Mouse (Mus musculus) hindbrain, embryonic 16.5 days (tissue): ENCODE data around the gene Mei1. TPM values are rescaled to one million over a fixed set of nuclear protein-coding genes. Genes with fewer than 3 reads are reported as not detected.

ENCODE experiments used
- ATAC-seq: fragments of 200-750 bp; cut with Nextera tagmentation; 2 replicates; pipeline ENCODE4 v1.8.0; 2017; ENCODE audit warnings: moderate TSS enrichment, moderate library complexity
- H3K27ac ChIP-seq: fragments of 300-500 bp; sonication (generic); 2 replicates; pipeline ENCODE4 v1.5.1; 2014; ENCODE audit warnings: low read depth, mild to moderate bottlenecking, control low read depth, low read length, moderate library complexity
- H3K27me3 ChIP-seq: fragments of 300-500 bp; sonication (generic); replicated peaks from 2 replicates; pipeline ENCODE4 v1.6.1; 2014; ENCODE audit warnings: low read length; ENCODE audit not compliant: control insufficient read depth, insufficient read depth
- H3K36me3 ChIP-seq: fragments of 300-500 bp; sonication (generic); 2 replicates; pipeline ENCODE4 v1.6.1; 2014; ENCODE audit warnings: mild to moderate bottlenecking, low read length, moderate library complexity, mixed read lengths; ENCODE audit not compliant: control insufficient read depth, insufficient read depth
- H3K4me1 ChIP-seq: fragments of 300-500 bp; sonication (generic); 2 replicates; pipeline ENCODE4 v1.6.1; 2014; ENCODE audit warnings: low read depth, low read length; ENCODE audit not compliant: control insufficient read depth, insufficient read depth
- H3K4me2 ChIP-seq: fragments of 300-500 bp; sonication (generic); 2 replicates; pipeline ENCODE4 v1.6.1; 2014; ENCODE audit warnings: mild to moderate bottlenecking, low read length, control low read depth, moderate library complexity
- H3K4me3 ChIP-seq: fragments of 300-500 bp; sonication (generic); 2 replicates; pipeline ENCODE4 v1.5.1; 2014; ENCODE audit warnings: mild to moderate bottlenecking, low read length, control low read depth, moderate library complexity
- H3K9ac ChIP-seq: fragments of 300-500 bp; sonication (generic); 2 replicates; pipeline ENCODE4 v1.6.1; 2014; ENCODE audit warnings: low read depth, mild to moderate bottlenecking, control low read depth, low read length, moderate library complexity
- H3K9me3 ChIP-seq: fragments of 300-500 bp; sonication (generic); 2 replicates; pipeline ENCODE4 v1.6.1; 2014; ENCODE audit warnings: mild to moderate bottlenecking, low read length, moderate library complexity; ENCODE audit not compliant: control insufficient read depth
- WGBS: fragments of 180-500 bp; shearing (Covaris S2); extraction: QIAGEN DNeasy Blood & Tissue Kit; methylation state at CpG from one replicate; pipeline ENCODE4 v1.1.7; 2014; 5-methylcytosine and 5-hydroxymethylcytosine counted together
- polyA plus RNA-seq: library from polyadenylated mRNA; unstranded; fragments of >200 nt; fragmentation: Nextera tagmentation; extraction: Ambion mirVana; gene quantifications from 2 replicates; pipeline ENCODE4 v1.2.1, GENCODE M21; 2015

Gene Mei1
- polyA plus RNA-seq, 1 experiment from 2014 or later, result 0.06 TPM

DNA sequence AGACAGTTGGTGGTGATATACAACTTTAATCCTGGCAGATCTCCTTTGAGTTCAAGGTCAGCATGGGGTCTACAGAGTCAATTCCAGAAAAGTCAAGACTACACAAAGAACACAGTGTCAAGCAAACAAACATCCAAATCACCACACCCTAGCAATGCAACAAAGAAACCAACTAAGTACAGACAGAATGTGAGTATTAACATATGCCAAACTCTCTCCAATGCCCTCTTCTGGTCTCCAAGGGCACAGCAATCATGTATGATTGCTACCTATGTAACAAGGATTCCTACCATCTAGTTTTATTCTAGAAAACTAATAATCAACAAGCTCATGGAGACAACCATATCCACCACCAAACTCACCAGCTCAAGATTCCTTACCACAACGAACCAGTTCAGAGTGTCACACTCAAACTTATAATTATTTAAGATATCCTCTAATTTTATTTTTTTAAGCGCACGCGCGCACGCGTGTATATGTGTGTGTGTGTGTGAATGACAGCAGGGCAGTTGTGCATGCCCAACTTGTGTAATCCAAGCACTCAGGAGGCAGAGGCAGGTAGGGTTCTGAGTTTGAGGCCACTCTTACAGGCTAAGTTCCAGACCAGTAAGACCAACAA, 25.5 kb upstream of the Mei1 start:
- WGBS, result 97% methylated on average over 7 of the region's 7 CpGs
- no peak overlapping the region for H3K4me2 ChIP-seq
- H3K4me1 ChIP-seq, result peaks cover 13% of the 10 kb centered on the region
- peaks cover 18% of the 10 kb centered on the region for H3K36me3 ChIP-seq
- no peaks in the 10 kb centered on the region for H3K27me3 ChIP-seq
- ATAC-seq, result no peak
- no peaks in the 10 kb centered on the region for H3K9me3 ChIP-seq
- H3K4me3 ChIP-seq, result no peak overlapping the region
- no peak overlapping the region for H3K27ac ChIP-seq
- no peak overlapping the region for H3K9ac ChIP-seq

DNA sequence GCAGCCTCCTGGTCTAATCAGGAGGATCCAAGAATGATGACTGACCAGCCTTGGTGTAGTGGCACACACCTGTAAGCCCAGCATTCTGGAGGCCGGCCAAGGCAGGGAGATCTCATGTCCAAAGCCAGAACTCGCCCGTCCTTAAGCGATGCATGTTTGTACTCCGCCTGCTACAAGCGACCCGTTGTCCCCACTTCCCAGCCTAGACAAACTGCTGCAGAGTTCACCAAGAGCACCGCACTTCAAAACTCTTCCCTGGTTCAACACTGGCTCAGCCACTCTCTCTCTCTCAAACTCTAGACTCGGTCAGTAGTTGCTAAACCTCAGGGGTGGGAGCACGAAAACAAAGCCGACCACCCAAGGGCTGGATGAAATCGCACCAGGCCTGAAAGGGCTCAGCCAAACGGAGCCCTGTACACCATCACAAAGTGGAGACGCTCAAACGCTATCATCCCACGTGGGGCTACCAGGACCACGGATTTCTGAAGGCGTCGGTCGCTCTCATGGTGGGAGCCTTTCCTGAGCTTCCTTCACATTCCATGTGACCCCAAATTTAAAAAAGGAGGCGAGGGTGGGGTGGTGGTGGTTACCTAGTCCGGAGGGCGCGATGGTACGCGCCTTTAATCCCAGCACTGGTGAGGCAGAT, 23.4 kb upstream of the Mei1 start:
- Histone ChIP-seq H3K36me3 (peaks cover 8% of the 10 kb centered on the region), H3K9me3 (no peaks in the 10 kb centered on the region), H3K4me1 (peaks cover 13% of the 10 kb centered on the region), H3K4me2 (peak overlapping the region; percentile 97), H3K27me3 (no peaks in the 10 kb centered on the region), H3K4me3 (peak overlapping the region; percentile 100), H3K9ac (peak overlapping the region; percentile 88), H3K27ac (no peak overlapping the region)
- 6% methylated on average over 26 of the region's 26 CpGs for WGBS
- peak; percentile 31; the same call in 1 of the 2 replicates for ATAC-seq

DNA sequence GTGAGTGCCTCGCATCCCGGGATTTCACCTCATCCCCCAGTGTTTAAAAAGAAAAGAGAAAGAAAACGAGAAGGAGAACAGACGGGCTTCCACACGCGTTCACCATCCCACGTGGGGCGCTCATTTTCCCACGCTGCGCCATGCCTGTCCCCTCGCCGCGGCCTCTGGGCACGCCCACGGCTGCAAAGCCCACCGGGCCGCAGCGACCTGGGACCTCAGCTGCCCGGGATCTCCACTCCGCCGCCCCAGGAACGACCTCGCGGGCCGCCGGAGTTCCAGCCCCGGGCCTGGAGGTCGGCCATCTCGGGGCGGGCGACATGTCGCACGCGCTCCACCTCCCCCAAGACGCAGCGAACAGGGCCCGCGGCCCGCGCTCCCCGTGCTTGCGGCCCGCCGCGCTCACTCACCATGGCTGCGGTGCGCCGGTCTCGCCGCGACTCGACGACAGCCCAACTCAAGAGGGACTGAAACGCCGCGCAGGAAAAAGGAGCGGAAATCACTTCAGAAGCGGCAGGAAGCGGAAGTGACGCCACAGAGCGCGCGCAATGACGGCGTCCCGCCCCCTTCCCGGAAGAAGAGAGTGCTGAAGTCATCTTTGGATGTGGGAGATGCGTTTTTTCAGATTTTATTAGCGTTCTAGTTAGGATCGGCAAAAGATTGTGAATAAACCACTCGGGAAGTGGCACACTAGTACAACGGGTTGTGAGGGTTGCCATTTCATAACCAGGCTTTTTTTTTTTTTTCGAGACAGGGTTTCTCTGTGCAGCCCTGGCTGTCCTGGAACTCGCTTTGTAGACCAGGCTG, 22.5 kb upstream of the Mei1 start, which contains the start of gene Snu13:
Snu13 (minus strand) TSS at position 519 of the 804 bp plus-strand sequence.
- WGBS, result under 1% methylated on average over 68 of the region's 74 CpGs
- peak; percentile 94 for ATAC-seq
- H3K9ac ChIP-seq, result peak within 1 kb of the TSS; percentile 88
- peak within 1 kb of the TSS; percentile 88 for H3K27ac ChIP-seq
- peak within 1 kb of the TSS; percentile 97 for H3K4me2 ChIP-seq
- H3K27me3 ChIP-seq, result no peaks in the 10 kb centered on the region
- no peaks in the 10 kb centered on the region for H3K9me3 ChIP-seq
- peaks cover 8% of the 10 kb centered on the region for H3K36me3 ChIP-seq
- H3K4me3 ChIP-seq, result peak within 1 kb of the TSS; percentile 100
- H3K4me1 ChIP-seq, result peaks cover 13% of the 10 kb centered on the region

DNA sequence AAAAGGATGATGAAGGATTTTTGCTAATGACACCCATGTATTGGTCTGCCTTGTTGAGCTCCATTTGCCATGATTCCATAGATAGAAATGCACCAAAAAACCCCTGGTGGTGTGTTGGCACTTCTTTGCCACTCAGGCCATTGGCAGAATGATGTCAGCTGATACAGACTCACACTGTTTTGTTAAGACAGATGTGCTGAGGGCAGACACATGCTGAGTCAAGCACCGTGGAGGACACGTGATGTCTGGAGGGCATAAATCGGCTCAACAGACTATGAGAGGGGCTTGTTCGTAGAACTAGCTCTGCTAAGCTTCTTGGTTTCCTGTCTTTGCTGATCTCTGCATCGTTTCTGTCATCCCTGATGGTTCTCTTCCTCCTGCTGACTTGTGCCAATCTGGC, 17.3 kb upstream of the Mei1 start:
- Histone ChIP-seq H3K9me3 (no peaks in the 10 kb centered on the region), H3K4me1 (no peaks in the 10 kb centered on the region), H3K27me3 (no peaks in the 10 kb centered on the region), H3K36me3 (no peaks in the 10 kb centered on the region), H3K4me3 (no peak overlapping the region), H3K9ac (no peak overlapping the region), H3K4me2 (no peak overlapping the region), H3K27ac (no peak overlapping the region)
- no peak for ATAC-seq
- WGBS, result 74% methylated on average over 5 of the region's 5 CpGs

DNA sequence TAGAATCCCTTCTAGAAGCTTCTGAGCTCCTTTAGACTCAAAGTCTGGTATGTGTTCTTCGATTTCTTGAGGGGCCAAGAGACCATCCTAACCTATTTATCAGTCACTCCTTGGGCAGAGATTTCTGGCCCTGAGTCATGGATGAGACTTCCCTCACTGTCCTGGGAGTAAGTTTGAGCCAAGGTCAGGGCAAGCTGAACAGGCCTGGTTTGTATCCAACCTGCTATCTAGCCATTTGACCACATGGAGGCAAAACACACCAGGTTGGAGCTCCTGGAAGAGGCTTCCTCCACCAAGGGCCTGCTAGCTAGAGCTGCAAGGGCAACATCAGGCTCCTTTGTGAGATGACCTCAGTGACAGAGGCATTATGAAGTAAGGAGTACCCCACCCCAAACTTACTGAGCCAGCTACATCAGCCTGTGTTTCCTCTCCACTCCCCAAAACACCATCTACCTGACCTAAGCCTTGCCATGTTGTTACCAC, 11.0 kb upstream of the Mei1 start, which contains the start of gene 4930407I10Rik:
4930407I10Rik (plus strand) TSS at position 433 of the 483 bp plus-strand sequence.
- no peak within 1 kb of the TSS for H3K4me3 ChIP-seq
- no peaks in the 10 kb centered on the region for H3K36me3 ChIP-seq
- no peak within 1 kb of the TSS for H3K9ac ChIP-seq
- H3K27me3 ChIP-seq, result no peaks in the 10 kb centered on the region; the same call in none of the 2 replicates
- 93% methylated on average over 1 of the region's 1 CpGs for WGBS
- no peak within 1 kb of the TSS for H3K4me2 ChIP-seq
- H3K27ac ChIP-seq, result no peak within 1 kb of the TSS
- no peaks in the 10 kb centered on the region for H3K9me3 ChIP-seq
- H3K4me1 ChIP-seq, result no peaks in the 10 kb centered on the region
- no peak for ATAC-seq

DNA sequence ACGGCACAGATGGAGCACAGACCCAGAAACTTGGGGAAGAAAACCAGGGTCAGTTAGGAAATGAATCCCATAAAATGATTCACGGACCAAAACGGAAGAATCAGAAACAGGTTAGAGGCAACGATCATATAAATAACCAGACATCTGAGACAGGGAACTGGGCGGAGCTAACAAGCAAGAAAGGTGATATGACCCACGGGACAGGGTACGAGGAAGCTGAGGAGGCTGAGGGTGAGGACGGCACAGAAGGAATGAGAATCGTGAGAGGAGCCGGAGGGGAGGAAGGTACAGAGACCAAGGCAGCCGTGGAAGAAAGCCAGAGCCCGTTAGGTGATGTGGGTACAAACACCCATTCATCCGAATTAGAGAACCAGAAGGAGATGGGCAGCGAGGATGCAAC, 5.9 kb upstream of the Mei1 start:
- no peaks in the 10 kb centered on the region for H3K4me1 ChIP-seq

DNA sequence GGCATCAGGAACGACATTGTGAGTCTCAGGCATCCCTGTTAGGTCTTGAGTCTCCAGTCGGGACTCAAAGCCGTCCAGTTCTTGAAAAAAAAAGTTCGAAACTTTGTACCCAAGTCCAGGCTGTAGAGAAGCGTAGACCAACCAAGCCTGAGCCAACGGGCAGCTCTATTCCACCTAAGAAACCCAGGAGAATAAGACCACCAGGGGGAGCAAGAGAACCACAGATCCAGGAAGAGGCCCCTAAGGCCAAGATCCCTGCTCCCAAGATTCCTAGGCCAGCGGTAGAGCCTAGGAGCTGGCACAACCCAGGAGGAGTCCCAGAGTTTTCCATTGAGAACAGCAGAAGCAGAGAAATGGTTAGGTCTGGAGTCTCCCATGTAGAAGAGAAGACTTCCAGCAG, 4.3 kb upstream of the Mei1 start:
- Histone ChIP-seq H3K27me3 (peaks cover 21% of the 10 kb centered on the region), H3K36me3 (no peaks in the 10 kb centered on the region)
- WGBS, result 21% methylated on average over 7 of the region's 7 CpGs

More for the DNA sequence above, 5.9 kb upstream of the Mei1 start:
- 65% methylated on average over 14 of the region's 14 CpGs for WGBS
- ATAC-seq, result no peak
- Histone ChIP-seq H3K4me3 (no peak overlapping the region), H3K27me3 (peaks cover 7% of the 10 kb centered on the region), H3K9me3 (no peaks in the 10 kb centered on the region), H3K36me3 (no peaks in the 10 kb centered on the region), H3K9ac (no peak overlapping the region), H3K27ac (no peak overlapping the region), H3K4me2 (no peak overlapping the region)

DNA sequence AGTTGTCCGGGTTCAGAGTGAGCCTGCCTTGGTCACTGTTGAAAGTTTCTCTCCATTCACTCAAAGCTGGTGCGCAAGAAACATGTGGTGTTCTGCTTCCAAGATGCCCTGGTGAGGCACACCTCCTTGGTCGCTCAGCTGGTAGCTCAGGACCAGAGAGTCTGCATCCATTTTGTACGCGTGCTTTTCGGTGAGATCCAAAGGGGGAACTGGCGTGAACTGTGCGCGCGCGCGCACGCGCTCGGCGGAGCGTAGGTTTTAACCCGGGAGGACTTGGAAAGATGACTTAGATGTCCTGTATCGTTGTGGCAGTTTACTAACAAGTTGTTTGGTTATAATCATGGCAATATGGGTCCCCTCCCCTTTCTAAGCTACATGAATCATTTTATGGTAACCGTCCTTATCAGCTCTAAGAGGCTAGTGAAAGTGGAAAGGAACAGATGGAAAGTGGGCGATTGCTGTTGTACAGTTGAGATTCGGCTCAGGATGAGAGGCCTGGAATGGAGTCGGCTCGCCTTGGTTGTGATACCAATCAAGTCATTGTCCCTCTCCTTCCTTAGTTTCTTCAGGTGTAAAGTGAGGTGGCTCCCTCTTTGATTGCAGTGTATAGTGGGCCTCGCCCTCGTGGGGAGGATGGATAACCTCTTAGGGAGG, 2.1 kb downstream of the Mei1 start:
- Histone ChIP-seq H3K4me2 (no peak overlapping the region), H3K36me3 (no peaks in the 10 kb centered on the region), H3K4me1 (no peaks in the 10 kb centered on the region), H3K9ac (no peak overlapping the region), H3K4me3 (no peak overlapping the region), H3K9me3 (no peaks in the 10 kb centered on the region), H3K27me3 (peaks cover 26% of the 10 kb centered on the region), H3K27ac (no peak overlapping the region)
- 93% methylated on average over 26 of the region's 26 CpGs for WGBS
- ATAC-seq, result no peak

More for the DNA sequence above, 4.3 kb upstream of the Mei1 start:
- Histone ChIP-seq H3K27ac (no peak overlapping the region), H3K4me1 (no peaks in the 10 kb centered on the region), H3K9ac (no peak overlapping the region), H3K9me3 (no peaks in the 10 kb centered on the region), H3K4me2 (no peak overlapping the region), H3K4me3 (no peak overlapping the region)
- ATAC-seq, result 0 out of 2 replicates have a peak, but pooled peaks have one; percentile 56
